Mouse (Mus musculus) embryonic facial prominence, embryonic 13.5 days (tissue): ENCODE measurements around the gene Eml6. TPM values are rescaled to one million over a fixed set of nuclear protein-coding genes. Genes with fewer than 3 reads are reported as not detected.

Experiments used
- ATAC-seq: fragments of 200-750 bp; cut with Nextera tagmentation; 2 replicates; pipeline ENCODE4 v1.8.0; 2017; ENCODE audit warnings: low read depth; ENCODE audit not compliant: insufficient number of reproducible peaks, insufficient read depth, low FRiP score, low TSS enrichment
- H3K27ac ChIP-seq: fragments of 300-500 bp; sonication (generic); 2 replicates; pipeline ENCODE4 v1.5.1; 2015; ENCODE audit warnings: moderate library complexity, mild to moderate bottlenecking, inconsistent platforms
- H3K27me3 ChIP-seq: fragments of 300-500 bp; sonication (generic); 2 replicates; pipeline ENCODE4 v1.6.1; 2015; ENCODE audit warnings: mild to moderate bottlenecking, inconsistent platforms
- H3K36me3 ChIP-seq: fragments of 300-500 bp; sonication (generic); 2 replicates; pipeline ENCODE4 v1.6.1; 2015; ENCODE audit warnings: mild to moderate bottlenecking, inconsistent platforms
- H3K4me1 ChIP-seq: fragments of 300-500 bp; sonication (generic); 2 replicates; pipeline ENCODE4 v1.6.1; 2015; ENCODE audit warnings: inconsistent platforms
- H3K4me2 ChIP-seq: fragments of 300-500 bp; sonication (generic); 2 replicates; pipeline ENCODE4 v1.6.1; 2015; ENCODE audit warnings: moderate library complexity, mild to moderate bottlenecking, inconsistent platforms
- H3K4me3 ChIP-seq: fragments of 300-500 bp; sonication (generic); 2 replicates; pipeline ENCODE4 v1.5.1; 2015; ENCODE audit warnings: mild to moderate bottlenecking, inconsistent platforms
- H3K9ac ChIP-seq: fragments of 300-500 bp; sonication (generic); 2 replicates; pipeline ENCODE4 v1.6.1; 2015; ENCODE audit warnings: mild to moderate bottlenecking, inconsistent platforms
- H3K9me3 ChIP-seq: fragments of 300-500 bp; sonication (generic); 2 replicates; pipeline ENCODE4 v1.6.1; 2016; ENCODE audit warnings: inconsistent platforms
- WGBS: fragments of 180-500 bp; shearing (Covaris S2); methylation state at CpG from one replicate; pipeline ENCODE4 v1.1.7; 2015; ENCODE audit warnings: mixed read lengths; 5-methylcytosine and 5-hydroxymethylcytosine counted together
- polyA plus RNA-seq: library from polyadenylated mRNA; unstranded; fragments of >200 nt; fragmentation: Nextera tagmentation; extraction: Ambion mirVana; gene quantifications from 2 replicates; pipeline ENCODE4 v1.2.1, GENCODE M21; 2015

The Eml6 gene
- polyA plus RNA-seq, 1 experiment from 2014 or later, result 0.81 TPM

GRCm38 (mm10) chr11:29786583-29787219 is 239.1 kb downstream of the Eml6 start:
- 84% methylated on average over 6 of the region's 6 CpGs for WGBS
- H3K4me3 ChIP-seq, result no peak overlapping the region
- no peak overlapping the region for H3K27ac ChIP-seq
- H3K9me3 ChIP-seq, result no peaks in the 10 kb centered on the region
- H3K36me3 ChIP-seq, result no peaks in the 10 kb centered on the region
- H3K4me2 ChIP-seq, result no peak overlapping the region
- 0 out of 2 replicates have a peak, but pooled peaks cover 3% of the 10 kb centered on the region for H3K4me1 ChIP-seq
- no peak for ATAC-seq
- no peaks in the 10 kb centered on the region for H3K27me3 ChIP-seq
- H3K9ac ChIP-seq, result no peak overlapping the region

- H3K27me3 ChIP-seq, result no peaks in the 10 kb centered on the region
- WGBS, result 34% methylated on average over 2 of the region's 2 CpGs
These were observed 246.3 kb downstream of the Eml6 start for GRCm38 (mm10) chr11:29779409-29780026.

GRCm38 (mm10) chr11:29778936-29779335 is 246.9 kb downstream of the Eml6 start:
- WGBS, result 66% methylated on average over 3 of the region's 3 CpGs

More at GRCm38 (mm10) chr11:29779409-29780026, 246.3 kb downstream of the Eml6 start:
- Histone ChIP-seq H3K9me3 (no peaks in the 10 kb centered on the region), H3K4me2 (no peak overlapping the region), H3K4me1 (no peaks in the 10 kb centered on the region), H3K36me3 (no peaks in the 10 kb centered on the region), H3K27ac (no peak overlapping the region), H3K4me3 (no peak overlapping the region), H3K9ac (no peak overlapping the region)
- ATAC-seq, result no peak

GRCm38 (mm10) chr11:29777964-29778363 is 247.9 kb downstream of the Eml6 start:
- no peak overlapping the region for H3K4me3 ChIP-seq
- no peak overlapping the region for H3K4me2 ChIP-seq
- ATAC-seq, result no peak
- no peaks in the 10 kb centered on the region for H3K27me3 ChIP-seq
- H3K36me3 ChIP-seq, result no peaks in the 10 kb centered on the region
- no peaks in the 10 kb centered on the region for H3K4me1 ChIP-seq
- H3K27ac ChIP-seq, result no peak overlapping the region
- no peaks in the 10 kb centered on the region for H3K9me3 ChIP-seq
- no peak overlapping the region for H3K9ac ChIP-seq

More at GRCm38 (mm10) chr11:29778936-29779335, 246.9 kb downstream of the Eml6 start:
- H3K4me3 ChIP-seq, result no peak overlapping the region
- H3K27me3 ChIP-seq, result no peaks in the 10 kb centered on the region
- no peaks in the 10 kb centered on the region for H3K9me3 ChIP-seq
- no peaks in the 10 kb centered on the region for H3K4me1 ChIP-seq
- no peaks in the 10 kb centered on the region for H3K36me3 ChIP-seq
- no peak overlapping the region for H3K27ac ChIP-seq
- no peak overlapping the region for H3K4me2 ChIP-seq
- ATAC-seq, result no peak
- H3K9ac ChIP-seq, result no peak overlapping the region

GRCm38 (mm10) chr11:29774760-29775159 is 251.1 kb downstream of the Eml6 start:
- H3K9me3 ChIP-seq, result no peaks in the 10 kb centered on the region
- WGBS, result 49% methylated on average over 2 of the region's 2 CpGs
- H3K9ac ChIP-seq, result no peak overlapping the region
- ATAC-seq, result no peak
- no peaks in the 10 kb centered on the region for H3K36me3 ChIP-seq
- 0 out of 2 replicates have a peak, but pooled peaks cover 2% of the 10 kb centered on the region for H3K27me3 ChIP-seq
- H3K27ac ChIP-seq, result no peak overlapping the region
- H3K4me3 ChIP-seq, result no peak overlapping the region
- H3K4me1 ChIP-seq, result no peaks in the 10 kb centered on the region
- no peak overlapping the region for H3K4me2 ChIP-seq

- no peak for ATAC-seq
- H3K27me3 ChIP-seq, result 0 out of 2 replicates have a peak, but pooled peaks cover 2% of the 10 kb centered on the region
- H3K27ac ChIP-seq, result no peak overlapping the region
- WGBS, result 43% methylated on average over 2 of the region's 2 CpGs
- H3K9ac ChIP-seq, result no peak overlapping the region
- no peak overlapping the region for H3K4me2 ChIP-seq
- no peaks in the 10 kb centered on the region for H3K9me3 ChIP-seq
- no peaks in the 10 kb centered on the region for H3K4me1 ChIP-seq
- no peak overlapping the region for H3K4me3 ChIP-seq
- H3K36me3 ChIP-seq, result no peaks in the 10 kb centered on the region
These were observed 251.5 kb downstream of the Eml6 start for GRCm38 (mm10) chr11:29774296-29774695.

GRCm38 (mm10) chr11:29772279-29772678 is 253.6 kb downstream of the Eml6 start:
- Histone ChIP-seq H3K4me1 (no peaks in the 10 kb centered on the region), H3K4me3 (no peak overlapping the region), H3K36me3 (no peaks in the 10 kb centered on the region), H3K4me2 (no peak overlapping the region), H3K9me3 (no peaks in the 10 kb centered on the region), H3K27me3 (0 out of 2 replicates have a peak, but pooled peaks cover 2% of the 10 kb centered on the region), H3K27ac (no peak overlapping the region), H3K9ac (no peak overlapping the region)
- WGBS, result 85% methylated on average over 1 of the region's 1 CpGs
- ATAC-seq, result no peak

GRCm38 (mm10) chr11:29770666-29771400 is 255.0 kb downstream of the Eml6 start:
- 48% methylated on average over 3 of the region's 3 CpGs for WGBS
- Histone ChIP-seq H3K9me3 (no peaks in the 10 kb centered on the region), H3K27me3 (0 out of 2 replicates have a peak, but pooled peaks cover 2% of the 10 kb centered on the region), H3K4me3 (no peak overlapping the region), H3K9ac (no peak overlapping the region), H3K4me2 (no peak overlapping the region), H3K36me3 (no peaks in the 10 kb centered on the region), H3K27ac (no peak overlapping the region), H3K4me1 (no peaks in the 10 kb centered on the region)
- ATAC-seq, result no peak

- Histone ChIP-seq H3K4me2 (no peak overlapping the region), H3K27me3 (0 out of 2 replicates have a peak, but pooled peaks cover 2% of the 10 kb centered on the region), H3K27ac (no peak overlapping the region), H3K4me1 (no peaks in the 10 kb centered on the region), H3K36me3 (no peaks in the 10 kb centered on the region), H3K9me3 (no peaks in the 10 kb centered on the region), H3K4me3 (no peak overlapping the region), H3K9ac (no peak overlapping the region)
- ATAC-seq, result no peak
These were observed 257.3 kb downstream of the Eml6 start for GRCm38 (mm10) chr11:29768523-29768922.

- no peak overlapping the region for H3K27ac ChIP-seq
These were observed 259.4 kb downstream of the Eml6 start for GRCm38 (mm10) chr11:29766313-29766982.

GRCm38 (mm10) chr11:29765063-29765462 is 260.8 kb downstream of the Eml6 start:
- Histone ChIP-seq H3K4me2 (no peak overlapping the region), H3K9me3 (no peaks in the 10 kb centered on the region), H3K36me3 (no peaks in the 10 kb centered on the region), H3K4me3 (no peak overlapping the region), H3K27ac (no peak overlapping the region), H3K4me1 (no peaks in the 10 kb centered on the region), H3K27me3 (no peaks in the 10 kb centered on the region), H3K9ac (no peak overlapping the region)
- no peak for ATAC-seq
- 41% methylated on average over 4 of the region's 4 CpGs for WGBS

More at GRCm38 (mm10) chr11:29766313-29766982, 259.4 kb downstream of the Eml6 start:
- Histone ChIP-seq H3K9me3 (no peaks in the 10 kb centered on the region), H3K9ac (no peak overlapping the region), H3K4me3 (no peak overlapping the region), H3K36me3 (no peaks in the 10 kb centered on the region), H3K4me1 (no peaks in the 10 kb centered on the region), H3K4me2 (no peak overlapping the region), H3K27me3 (0 out of 2 replicates have a peak, but pooled peaks cover 2% of the 10 kb centered on the region)
- WGBS, result 82% methylated on average over 11 of the region's 11 CpGs
- no peak for ATAC-seq
